Mouse (Mus musculus): Measurements from ENCODE around the gene Gipc2.

The Gipc2 gene

DNA sequence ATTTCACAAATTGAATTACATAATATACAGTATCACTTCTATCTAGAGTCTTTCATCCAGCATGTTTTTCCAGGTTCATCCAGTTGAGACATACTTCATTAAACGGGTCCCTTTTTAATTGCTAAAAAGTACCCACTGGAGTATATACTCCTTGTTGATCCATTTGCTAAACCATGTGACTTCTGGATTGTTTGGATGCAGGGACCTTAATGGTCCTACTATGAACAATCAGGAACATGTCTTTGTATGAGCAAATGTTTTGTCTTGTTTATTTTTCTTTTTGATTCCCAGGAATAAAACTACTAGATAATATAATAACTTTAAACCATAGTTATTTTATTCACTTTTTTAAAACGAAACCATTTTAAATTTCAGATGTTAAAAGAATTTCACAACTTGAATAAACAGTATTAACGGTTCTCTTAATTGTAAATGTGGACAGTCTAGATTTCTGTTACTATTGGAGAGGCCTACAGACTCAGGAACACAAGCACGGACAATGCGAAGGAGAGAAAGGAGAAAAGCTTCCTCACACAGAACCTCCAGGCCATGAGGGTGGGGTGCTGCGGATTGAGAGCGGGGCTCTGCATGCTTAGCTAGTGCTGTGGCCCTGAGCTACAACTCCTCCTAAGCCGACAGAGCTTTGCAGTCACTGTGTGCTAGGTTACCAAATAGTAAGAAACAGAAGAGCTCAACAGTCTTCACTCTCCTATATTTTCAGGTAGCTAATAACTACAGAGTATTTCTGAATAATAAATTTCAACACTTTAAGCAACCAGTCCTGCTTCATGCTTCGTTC lies 24.8 kb upstream of the Gipc2 start:
- DNase-seq (ENCODE audit: low read depth, low spot score) = no peak

DNA sequence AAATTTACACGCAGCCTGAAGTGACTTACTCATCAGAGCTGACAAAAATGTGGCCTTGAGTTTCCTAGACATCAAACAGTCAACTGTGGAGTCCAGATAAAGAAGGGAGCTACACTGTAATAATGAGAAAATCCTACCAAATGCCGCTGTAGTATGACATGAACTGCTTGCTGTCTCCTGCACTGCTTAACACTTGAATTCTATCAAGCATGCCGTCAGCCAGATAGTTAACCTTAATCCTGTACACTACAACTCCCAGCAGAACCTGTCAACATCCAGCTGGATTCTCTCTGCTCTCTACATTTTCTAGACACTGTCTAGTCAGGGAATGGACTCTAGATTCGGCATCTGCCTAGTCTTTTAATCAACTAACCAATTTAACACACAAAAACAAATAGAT lies 23.3 kb upstream of the Gipc2 start:
- DNase-seq (ENCODE audit: low read depth, low spot score) = no peak

DNA sequence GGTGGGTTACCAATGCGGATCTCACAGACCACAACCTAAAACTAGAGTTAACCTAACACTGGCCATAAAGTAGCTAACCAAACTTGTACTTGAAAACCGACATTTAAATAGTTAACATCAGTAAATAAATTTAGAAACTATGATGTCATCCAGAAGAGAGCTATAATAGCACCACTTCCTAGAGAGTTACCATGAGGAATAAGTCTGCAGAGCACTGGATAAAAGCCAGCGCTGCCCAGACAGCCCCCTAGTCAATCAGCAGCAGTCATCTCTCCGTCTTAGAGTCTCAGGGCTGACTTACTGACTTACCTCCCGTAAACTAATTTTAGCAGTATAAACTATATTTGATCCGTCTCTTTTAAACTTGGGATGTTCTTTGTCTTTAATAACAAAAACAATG lies 20.1 kb upstream of the Gipc2 start:
- no peak for DNase-seq (ENCODE audit: low read depth, low spot score)

DNA sequence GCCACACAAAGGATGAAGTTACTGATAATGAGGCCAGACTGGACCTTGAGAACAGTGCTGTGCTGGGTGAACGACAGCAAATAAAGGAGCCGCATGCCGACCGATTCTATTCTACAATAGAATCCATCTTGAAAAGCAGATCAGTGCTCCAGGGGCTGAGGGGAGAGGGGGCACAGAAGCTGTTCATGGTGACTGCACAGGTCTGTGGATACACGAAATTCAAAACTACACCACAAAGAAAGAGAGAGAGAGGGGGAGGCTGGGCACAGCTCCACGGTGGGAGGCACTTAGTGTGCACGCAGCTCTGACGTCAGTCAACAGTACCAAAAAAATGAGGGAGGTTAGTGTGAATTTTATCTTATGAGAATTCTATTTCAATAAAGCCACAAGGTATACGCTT lies 17.5 kb upstream of the Gipc2 start:
- DNase-seq (ENCODE audit: low read depth, low spot score) = no peak

DNA sequence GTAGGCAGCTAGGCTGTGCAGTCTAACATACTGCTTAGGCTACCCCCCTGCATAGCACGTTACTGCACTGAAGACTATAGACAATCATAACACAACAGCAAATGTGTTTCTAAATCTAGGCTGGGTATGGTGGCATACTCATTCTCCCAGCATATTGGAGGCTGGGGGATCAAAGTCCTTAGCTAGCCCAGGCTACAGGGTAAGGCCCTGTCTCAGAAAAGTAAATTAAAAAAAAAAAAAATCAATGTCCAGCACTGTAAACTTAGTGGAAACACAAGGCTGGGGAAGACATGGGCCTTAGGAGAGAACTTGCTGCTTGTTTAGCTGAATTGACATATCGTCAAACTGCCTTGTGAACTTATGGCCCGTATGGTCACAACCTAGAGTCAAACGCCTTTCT lies 14.6 kb upstream of the Gipc2 start:
- no peak for DNase-seq (ENCODE audit: low read depth, low spot score)

DNA sequence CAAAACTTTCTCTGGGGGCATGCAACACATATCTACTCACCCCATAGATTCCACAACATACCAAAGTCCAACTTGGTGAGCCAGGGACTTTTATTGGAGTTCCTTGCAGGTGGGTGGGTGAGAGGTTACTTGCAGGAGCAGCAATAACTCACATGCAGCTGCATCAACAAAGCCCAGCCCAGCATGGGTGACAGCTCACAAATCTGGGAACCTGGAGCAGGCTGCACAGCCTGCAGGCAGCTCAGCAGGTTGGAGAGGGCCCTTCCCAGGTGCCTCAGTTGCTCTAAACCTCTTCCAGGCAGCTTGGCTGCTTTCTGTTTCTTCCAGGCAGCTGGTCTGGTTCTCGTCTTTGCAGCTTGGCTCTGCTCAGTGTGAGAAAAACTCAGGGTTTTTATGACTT lies 13.3 kb upstream of the Gipc2 start:
- no peak for DNase-seq (ENCODE audit: low read depth, low spot score)

DNA sequence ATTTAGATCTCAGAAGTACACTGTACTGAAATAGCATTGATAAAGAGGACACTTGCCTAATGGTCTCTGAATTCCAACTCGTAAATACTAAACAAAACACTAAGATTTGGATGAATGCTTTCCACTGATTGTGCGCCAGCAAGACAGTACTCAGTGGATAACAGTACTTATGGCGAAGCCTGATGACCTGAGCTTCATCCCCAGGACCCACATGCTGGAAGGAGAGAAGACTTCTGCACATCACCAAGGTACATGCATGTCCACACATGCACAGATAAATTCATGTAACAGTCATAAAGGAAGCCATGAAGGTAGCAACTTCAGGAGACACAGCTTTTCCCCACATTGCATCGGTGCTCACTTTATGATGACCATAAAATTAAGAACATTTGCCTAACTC lies 12.8 kb upstream of the Gipc2 start:
- DNase-seq (ENCODE audit: low read depth, low spot score) = no peak

DNA sequence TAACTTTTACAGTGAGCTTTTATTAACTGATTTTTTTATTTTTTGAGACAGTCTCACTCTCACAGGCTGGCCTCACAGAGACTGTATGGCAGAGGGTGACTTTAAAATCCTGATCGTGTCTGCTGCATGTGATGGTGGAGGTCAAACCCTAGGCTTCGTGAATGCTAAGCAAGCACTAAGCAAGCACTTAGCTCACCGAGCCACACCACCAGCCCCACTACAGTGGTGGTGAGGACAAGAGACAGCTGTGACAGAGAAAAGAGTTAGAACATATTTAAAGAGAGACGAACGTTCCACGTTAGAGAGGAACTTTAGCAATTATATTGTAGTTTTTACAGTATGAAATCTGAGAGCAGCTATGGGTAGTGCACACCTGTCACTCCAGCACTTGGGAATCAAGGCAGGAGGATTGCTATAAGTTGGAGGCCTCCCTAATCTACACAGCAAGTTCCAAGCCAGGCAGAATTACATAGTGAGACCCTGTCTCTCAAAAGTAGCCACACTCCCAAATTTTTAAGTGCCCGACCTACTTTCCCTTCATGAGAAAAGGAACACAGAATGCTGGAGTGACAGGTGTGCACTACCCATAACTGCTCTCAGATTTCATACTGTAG lies 6.4 kb upstream of the Gipc2 start:
- no peak for DNase-seq (ENCODE audit: low read depth, low spot score)

DNA sequence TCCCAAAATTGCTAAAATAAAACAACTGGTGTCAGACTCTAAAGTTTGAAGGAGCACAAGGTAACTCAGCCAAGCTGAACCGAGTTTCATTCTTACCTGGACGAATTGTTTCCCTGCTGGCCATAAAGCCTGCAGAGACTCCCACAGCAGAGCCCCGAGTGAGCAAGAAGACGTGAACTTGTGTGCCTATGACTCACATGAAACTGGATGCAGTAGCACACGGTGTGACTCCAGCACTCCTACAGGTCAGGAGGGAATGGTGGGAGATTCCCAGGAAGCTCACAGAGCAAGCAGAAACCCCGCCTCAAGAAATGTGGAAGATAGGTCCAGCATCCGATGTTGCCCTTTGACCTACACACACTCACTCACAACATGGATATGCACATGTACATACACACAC lies 5.8 kb upstream of the Gipc2 start:
- no peak for DNase-seq (ENCODE audit: low read depth, low spot score)

DNA sequence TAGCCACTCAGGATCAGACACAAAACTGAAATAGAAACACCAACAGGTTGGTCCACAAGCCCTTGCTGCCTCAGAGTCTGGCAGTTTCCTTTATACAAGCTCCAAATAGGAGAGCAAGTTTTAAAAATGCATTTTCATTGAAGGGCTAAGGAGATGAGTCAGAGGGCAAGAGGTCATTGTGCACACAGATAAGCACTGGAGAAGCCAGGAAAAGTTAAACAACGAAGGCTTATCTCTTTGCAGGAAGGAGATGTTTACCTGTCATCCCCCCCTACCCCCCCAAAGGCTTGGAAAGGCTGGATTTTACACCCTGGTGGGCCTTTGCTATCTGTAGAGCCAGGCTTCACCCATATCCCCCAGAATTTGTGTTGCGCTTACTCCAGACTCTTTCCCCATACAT lies 5.2 kb upstream of the Gipc2 start:
- DNase-seq (ENCODE audit: low read depth, low spot score) = no peak

DNA sequence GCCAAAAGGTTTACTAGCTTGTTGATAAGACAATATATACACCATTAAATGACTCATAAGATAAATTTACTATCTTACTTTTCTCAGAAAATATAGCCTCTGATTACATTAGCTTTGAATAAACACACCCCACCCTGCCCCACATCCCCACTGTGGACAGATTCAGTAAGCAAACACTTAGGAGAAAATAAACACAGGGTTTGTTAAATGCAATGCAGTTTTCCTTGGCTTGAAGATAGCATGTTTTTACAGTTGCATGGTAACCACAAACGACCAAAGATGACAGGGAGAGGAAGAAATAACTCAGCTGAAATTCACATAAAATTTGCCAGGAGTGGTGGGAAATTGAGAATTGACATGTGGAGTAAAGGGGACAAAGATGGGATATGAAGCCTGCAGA lies 4.4 kb upstream of the Gipc2 start:
- no peak for DNase-seq (ENCODE audit: low read depth, low spot score)

DNA sequence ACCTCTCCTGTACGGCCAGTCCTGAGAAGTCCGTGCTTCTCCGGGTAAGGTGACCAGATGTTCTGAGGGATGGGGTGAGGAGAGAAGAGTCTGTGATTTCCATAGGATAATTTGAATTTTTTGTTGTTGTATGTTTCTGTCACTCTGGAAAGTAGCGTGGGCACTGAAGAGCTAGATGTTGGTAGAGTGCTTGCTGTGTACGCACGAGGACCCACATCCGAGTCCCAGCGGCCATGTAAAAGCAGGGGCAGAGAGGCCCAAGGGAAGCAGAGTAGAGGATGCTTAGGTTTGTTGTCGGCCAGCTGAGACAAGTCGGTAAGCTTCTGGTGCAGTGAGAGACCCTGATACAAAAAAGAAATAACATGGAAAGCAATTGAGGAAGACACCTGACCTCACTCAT lies 2.0 kb upstream of the Gipc2 start:
- DNase-seq (ENCODE audit: low read depth, low spot score) = no peak

DNA sequence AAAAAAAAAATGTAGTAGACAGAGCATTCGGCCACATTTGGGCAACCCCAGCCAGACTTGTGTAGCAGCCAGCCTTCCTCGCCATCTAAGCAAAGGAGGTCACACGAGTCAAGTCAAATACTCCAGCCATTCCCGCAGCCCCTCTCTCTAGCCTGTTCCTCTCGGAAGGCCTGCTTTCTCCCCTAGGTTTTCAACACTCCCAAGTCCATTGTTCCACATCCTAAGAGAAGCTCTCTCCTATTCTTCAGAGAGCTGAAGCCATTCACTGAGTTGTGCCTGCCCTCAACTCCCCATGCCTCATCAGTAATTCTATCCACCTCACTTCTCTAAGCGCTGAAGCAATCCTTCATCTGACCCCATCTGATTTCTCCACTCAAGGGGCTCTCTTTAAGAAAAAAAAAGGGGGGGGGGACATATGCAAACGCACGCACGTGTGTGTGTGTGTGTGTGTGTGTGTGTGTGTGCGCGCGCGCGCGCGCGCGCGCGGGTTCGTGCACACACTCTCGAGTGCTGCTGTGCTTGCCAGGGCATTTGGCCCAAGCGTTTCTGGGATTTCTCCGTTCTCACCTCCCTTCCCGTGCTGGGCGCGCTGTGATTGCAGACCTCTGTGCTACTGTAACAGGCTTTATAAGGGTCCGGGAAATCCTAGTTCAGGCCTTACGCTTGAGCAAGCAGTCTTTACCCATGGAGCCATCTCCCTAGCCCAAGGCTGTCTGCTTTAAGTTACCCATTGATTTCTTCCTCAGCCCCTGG lies 845 bp upstream of the Gipc2 start:
- no peak for DNase-seq (ENCODE audit: low read depth, low spot score)

DNA sequence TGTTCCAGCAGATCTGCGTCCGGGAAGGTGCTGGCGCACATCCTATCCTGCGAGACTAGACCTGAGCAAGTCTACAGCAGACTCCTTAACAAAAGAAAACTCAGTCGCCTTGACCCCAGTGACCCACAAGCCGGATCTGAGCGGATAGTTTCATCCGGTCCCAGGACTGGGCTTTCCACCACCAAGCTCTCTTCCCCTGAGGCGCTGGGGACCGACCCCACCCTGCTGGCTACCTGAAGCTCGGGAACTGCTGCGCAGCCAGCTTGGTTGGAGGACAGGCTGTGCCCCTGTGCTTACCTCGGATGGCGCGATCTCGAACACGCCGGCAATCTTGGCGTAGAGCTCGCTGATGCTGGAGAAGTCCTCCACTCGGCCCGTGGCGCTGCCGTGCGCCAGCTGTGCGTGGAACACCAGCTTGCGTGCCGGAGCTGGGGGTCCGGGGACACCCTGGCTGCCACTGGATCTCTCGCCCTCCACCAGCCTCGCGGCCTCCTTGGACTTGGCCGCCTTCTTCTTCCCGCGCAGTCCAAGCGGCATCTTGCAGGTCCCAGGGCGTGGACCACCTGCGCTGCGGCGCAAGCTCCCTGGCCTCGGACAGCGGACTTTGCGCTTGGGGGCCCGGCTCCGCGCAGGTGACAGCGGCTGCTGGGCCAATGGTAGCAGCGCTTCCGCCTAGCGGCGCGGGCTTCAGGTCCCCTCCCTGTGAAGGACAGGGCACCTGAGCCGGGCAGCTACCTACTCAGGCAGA lies 505 bp downstream of the Gipc2 start:
- no peak for DNase-seq (ENCODE audit: low read depth, low spot score)

DNA sequence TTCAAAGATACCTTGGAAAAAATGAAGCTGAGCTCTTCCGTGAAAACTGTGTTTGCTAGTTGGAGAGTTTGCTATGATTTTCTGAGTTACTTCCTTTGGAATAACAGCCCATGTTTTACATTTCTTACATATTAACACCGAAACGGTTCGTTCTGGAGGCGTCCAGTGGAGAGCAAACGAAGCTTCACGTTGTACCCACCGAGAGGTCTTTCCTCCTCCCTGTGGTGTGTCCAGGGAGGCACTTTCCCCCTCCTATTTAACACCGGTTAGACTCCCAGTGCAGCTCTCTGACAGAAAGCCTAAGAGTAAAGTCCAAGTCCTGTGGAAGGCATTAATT lies 1.0 kb downstream of the Gipc2 start:
- DNase-seq (ENCODE audit: low read depth, low spot score) = no peak

DNA sequence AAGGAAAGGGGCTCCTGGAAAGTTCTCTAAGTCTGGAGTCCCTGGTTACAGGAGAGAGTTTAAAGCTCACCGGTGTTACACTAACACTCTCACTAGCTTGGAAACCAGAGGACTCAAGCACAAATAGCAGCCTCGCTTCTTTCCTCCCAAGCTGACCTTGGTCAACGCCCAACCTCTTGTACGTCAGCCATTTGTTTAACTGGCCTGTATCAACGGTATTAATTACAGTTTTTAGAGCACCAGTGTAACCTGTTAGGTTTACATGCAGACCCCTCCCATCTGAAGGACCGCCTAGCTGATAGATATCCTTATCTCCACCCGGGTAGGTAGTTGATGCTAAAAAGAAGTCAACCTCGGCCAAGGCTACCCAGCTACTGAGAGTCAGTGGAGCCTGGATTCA lies 2.7 kb downstream of the Gipc2 start:
- no peak for DNase-seq (ENCODE audit: low read depth, low spot score)

DNA sequence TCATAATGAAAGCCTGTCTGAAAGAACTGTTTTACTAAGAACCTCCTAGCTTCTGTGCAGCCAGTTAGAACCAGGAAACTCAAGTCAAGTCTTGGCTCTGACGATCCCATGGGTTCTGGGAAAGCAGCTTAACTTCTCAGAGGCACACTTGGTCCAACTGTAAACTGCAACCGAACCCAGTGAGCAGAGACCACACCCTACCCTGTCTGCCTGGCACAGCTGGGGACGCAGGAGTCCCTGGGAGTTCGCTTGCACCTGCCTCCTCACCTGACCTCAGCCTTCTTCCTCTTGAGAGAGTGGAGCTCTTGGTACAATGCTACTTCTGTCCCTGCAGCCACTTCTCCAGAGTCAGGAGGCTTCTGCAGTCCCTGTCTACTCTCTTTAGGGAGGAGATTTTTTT lies 5.4 kb downstream of the Gipc2 start:
- DNase-seq (ENCODE audit: low read depth, low spot score) = no peak

DNA sequence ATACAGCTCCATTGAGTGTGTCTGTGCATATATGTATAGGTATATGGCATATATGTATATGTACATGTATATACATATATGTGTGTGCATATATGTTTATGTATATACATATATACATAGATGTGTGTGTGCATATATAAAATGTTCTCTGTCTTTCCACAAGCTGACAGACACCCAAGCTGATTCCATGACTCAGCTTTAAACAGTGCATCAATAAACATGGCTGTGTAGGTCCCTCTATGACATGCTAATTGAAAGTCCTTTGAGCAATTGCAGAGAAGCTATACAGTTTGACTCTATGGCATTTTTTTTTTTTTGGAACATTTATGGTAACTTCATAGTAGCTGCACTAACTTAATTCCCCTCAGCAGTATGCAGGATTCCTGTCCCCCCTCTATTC lies 6.7 kb downstream of the Gipc2 start:
- DNase-seq (ENCODE audit: low read depth, low spot score) = no peak

DNA sequence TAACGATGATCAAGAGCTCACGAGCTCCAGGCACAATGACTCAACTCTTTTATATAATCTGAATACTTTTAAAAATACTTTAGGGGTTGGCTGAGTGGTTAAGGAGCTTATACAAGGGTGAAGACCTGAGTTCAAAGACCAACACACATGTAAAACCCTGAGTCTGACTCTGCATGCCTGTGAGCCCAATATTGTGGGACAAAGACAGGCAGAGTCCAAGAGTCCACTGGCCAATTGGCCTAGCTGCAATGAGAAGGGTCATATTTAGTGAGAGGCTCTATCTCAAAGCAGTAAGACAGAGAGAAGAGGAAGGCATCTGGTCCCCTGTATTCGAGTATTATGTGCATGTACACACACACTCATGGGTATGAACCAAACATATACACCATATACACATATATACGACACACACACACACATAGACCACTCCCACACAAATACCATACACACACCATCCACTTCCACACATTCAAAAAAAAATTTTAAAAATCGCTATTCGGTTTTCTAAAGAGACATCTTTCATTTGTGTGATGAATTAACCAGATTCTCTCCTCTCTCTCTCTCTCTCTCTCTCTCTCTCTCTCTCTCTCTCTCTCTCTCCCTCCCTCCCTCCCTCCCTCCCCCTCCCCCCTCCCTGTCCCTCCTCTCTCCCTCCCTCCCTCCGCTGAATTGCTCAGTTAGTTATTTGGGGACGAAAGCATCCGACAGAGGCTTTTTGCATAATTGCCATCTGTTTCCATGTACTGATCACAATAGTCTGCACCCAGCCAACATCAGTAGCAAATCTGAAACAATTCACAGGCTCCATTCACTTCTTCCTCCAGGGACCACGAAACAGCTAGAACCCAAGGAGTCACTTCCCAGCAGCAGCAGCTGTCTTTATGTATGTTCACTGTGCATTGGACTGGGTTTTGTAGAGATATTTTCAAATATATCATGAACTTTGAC lies 7.4 kb downstream of the Gipc2 start:
- no peak for DNase-seq (ENCODE audit: low read depth, low spot score)

DNA sequence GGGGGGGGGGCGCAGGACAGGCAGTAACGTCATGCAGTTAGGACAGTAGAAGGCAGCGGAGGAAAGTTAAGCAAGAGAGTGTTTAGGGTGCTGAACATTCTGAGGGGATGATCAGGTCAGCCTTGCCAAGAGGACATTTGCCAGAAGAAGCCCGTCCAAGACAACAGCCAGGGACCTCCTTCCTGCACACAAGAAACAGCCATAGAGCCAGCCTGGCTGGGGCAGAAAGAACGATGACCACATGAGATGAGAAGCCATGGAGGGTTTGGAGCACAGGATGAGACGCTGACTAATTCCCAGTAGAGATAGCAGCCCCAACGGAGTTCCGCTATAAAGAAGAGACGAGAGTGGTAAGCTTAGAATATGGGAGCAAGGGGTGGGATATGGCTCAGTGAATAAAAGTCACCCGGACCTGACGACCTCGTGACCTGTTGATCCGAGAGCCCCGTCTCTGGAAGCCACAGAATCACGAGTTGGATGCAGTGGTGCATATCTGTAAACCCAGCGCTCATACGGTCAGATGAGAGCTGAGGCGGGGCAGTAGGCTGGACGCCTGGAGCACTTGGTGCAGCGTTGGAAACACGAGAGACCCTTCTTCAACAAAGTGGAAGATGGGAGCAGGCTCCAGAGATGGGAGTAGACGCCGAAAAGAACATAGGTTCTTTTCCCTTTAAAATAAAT lies 9.1 kb downstream of the Gipc2 start:
- no peak for DNase-seq (ENCODE audit: low read depth, low spot score)
